Mouse (Mus musculus) CH12.LX (cell line): Measurements from ENCODE around the gene Rnd1. TPM values are rescaled to one million over a fixed set of nuclear protein-coding genes. Genes with fewer than 3 reads are reported as not detected.
A peak's percentile ranks its signal among the peaks of the same experiment; 100 is the strongest.

Experiments
- DNase-seq: peaks from one replicate; pipeline ENCODE4 v3.0.0-alpha.2; 2013; ENCODE audit errors: extremely low read depth
- H3K27ac ChIP-seq: 2 replicates; pipeline ENCODE4 v1.5.1; 2012; ENCODE audit warnings: low read depth, mild to moderate bottlenecking, control low read depth, moderate library complexity; ENCODE audit not compliant: insufficient read depth
- H3K27me3 ChIP-seq: replicated peaks from 2 replicates; pipeline ENCODE3; 2012; ENCODE audit warnings: inconsistent platforms
- H3K36me3 ChIP-seq, 2 experiments: replicated peaks in 1 of 2; 2 replicates each; pipeline versions ENCODE3 to v1.6.1; 2012; ENCODE audit warnings: inconsistent platforms in 1 of 2, low read length in 1 of 2, mild to moderate bottlenecking in 1 of 2, mixed read lengths in 1 of 2, moderate library complexity in 1 of 2; ENCODE audit not compliant: control insufficient read depth in 1 of 2, insufficient read depth in 1 of 2
- H3K4me1 ChIP-seq, 2 experiments: 2 replicates each; pipeline ENCODE4 v1.6.1; 2012; ENCODE audit warnings: inconsistent platforms in 1 of 2, moderate library complexity in 1 of 2; ENCODE audit not compliant: insufficient read depth in 2 of 2, control insufficient read depth in 1 of 2
- H3K4me2 ChIP-seq: 2 replicates; pipeline ENCODE4 v1.6.1; 2012; ENCODE audit warnings: low read depth, mild to moderate bottlenecking, control low read depth; ENCODE audit not compliant: poor library complexity, insufficient read depth, severe bottlenecking
- H3K4me3 ChIP-seq, 3 experiments: fragments of 150-350 bp in 1 of 3; sonication (generic) in 1 of 3; replicated peaks in 1 of 3; 2 replicates each; pipeline versions ENCODE3 to v1.5.1; 2011 to 2012; ENCODE audit warnings: low read depth in 2 of 3, low read length in 2 of 3, mild to moderate bottlenecking in 2 of 3, moderate library complexity in 2 of 3, control low read depth in 1 of 3, improper control_type of control experiment in 1 of 3, inconsistent platforms in 1 of 3, mixed read lengths in 1 of 3; ENCODE audit not compliant: poor library complexity in 1 of 3
- H3K79me2 ChIP-seq: replicated peaks from 2 replicates; pipeline ENCODE4 v1.6.1; 2012; ENCODE audit warnings: mild to moderate bottlenecking, moderate library complexity; ENCODE audit not compliant: control insufficient read depth, poor library complexity, insufficient read depth, severe bottlenecking; ENCODE audit errors: extremely low read depth
- H3K9ac ChIP-seq: 2 replicates; pipeline ENCODE4 v1.6.1; 2012; ENCODE audit warnings: low read depth, mild to moderate bottlenecking, control low read depth, moderate library complexity; ENCODE audit not compliant: insufficient read depth
- H3K9me3 ChIP-seq: replicated peaks from 2 replicates; pipeline ENCODE3; 2012; ENCODE audit warnings: low read length, inconsistent platforms, mixed read lengths
- BHLHE40 ChIP-seq: IDR thresholded peaks from 2 replicates; pipeline ENCODE4 v1.6.1; 2011; ENCODE audit warnings: mild to moderate bottlenecking, low read depth, low read length, improper control_type of control experiment
- CHD1 ChIP-seq: IDR thresholded peaks from 2 replicates; pipeline ENCODE4 v1.6.1; 2012; ENCODE audit warnings: low read depth, low read length, improper control_type of control experiment, inconsistent platforms
- CTCF ChIP-seq, 2 experiments: IDR thresholded peaks in 1 of 2; conservative IDR thresholded peaks in 1 of 2; 2 replicates each; pipeline ENCODE4 v1.5.1; 2011 to 2012; ENCODE audit warnings: low read depth in 2 of 2, low read length in 2 of 2, improper control_type of control experiment in 1 of 2, inconsistent platforms in 1 of 2, mild to moderate bottlenecking in 1 of 2, moderate library complexity in 1 of 2
- E2F4 ChIP-seq: IDR thresholded peaks from 2 replicates; pipeline ENCODE4 v1.6.1; 2011; ENCODE audit warnings: low read depth, low read length, improper control_type of control experiment; ENCODE audit not compliant: insufficient replicate concordance
- EP300 ChIP-seq: IDR thresholded peaks from 2 replicates; pipeline ENCODE4 v1.6.1; 2011; ENCODE audit warnings: low read length, improper control_type of control experiment
- HCFC1 ChIP-seq: IDR thresholded peaks from 2 replicates; pipeline ENCODE4 v1.6.1; 2012; ENCODE audit warnings: low read depth, mild to moderate bottlenecking, inconsistent platforms, low read length, improper control_type of control experiment
- JUN ChIP-seq: IDR thresholded peaks from 2 replicates; pipeline ENCODE4 v1.6.1; 2011; ENCODE audit warnings: low read depth, mild to moderate bottlenecking, low read length, improper control_type of control experiment, moderate library complexity; ENCODE audit not compliant: insufficient read depth
- KAT2A ChIP-seq: IDR thresholded peaks from 2 replicates; pipeline ENCODE4 v1.6.1; 2012; ENCODE audit warnings: low read length, improper control_type of control experiment, inconsistent platforms; ENCODE audit not compliant: insufficient replicate concordance
- MAX ChIP-seq: IDR thresholded peaks from 2 replicates; pipeline ENCODE4 v1.6.1; 2011; ENCODE audit warnings: low read length, improper control_type of control experiment
- MAZ ChIP-seq: IDR thresholded peaks from 2 replicates; pipeline ENCODE4 v1.6.1; 2012; ENCODE audit warnings: low read depth, mild to moderate bottlenecking, inconsistent platforms, low read length, improper control_type of control experiment, moderate library complexity
- MXI1 ChIP-seq: IDR thresholded peaks from 2 replicates; pipeline ENCODE4 v1.6.1; 2011; ENCODE audit warnings: mild to moderate bottlenecking, low read depth, low read length, improper control_type of control experiment
- PAX5 ChIP-seq: IDR thresholded peaks from 2 replicates; pipeline ENCODE4 v1.6.1; 2012; ENCODE audit warnings: low read length, inconsistent platforms, mixed read lengths
- RAD21 ChIP-seq: IDR thresholded peaks from 2 replicates; pipeline ENCODE4 v1.6.1; 2011; ENCODE audit warnings: low read depth, mild to moderate bottlenecking, low read length, improper control_type of control experiment, moderate library complexity
- SIN3A ChIP-seq: IDR thresholded peaks from 2 replicates; pipeline ENCODE4 v1.6.1; 2012; ENCODE audit warnings: low read length, improper control_type of control experiment, inconsistent platforms
- SMC3 ChIP-seq: IDR thresholded peaks from 2 replicates; pipeline ENCODE4 v1.6.1; 2011; ENCODE audit warnings: low read depth, low read length, improper control_type of control experiment
- TBP ChIP-seq: conservative IDR thresholded peaks from 2 replicates; pipeline ENCODE4 v1.6.1; 2011; ENCODE audit warnings: low read depth, low read length, improper control_type of control experiment
- TCF12 ChIP-seq: IDR thresholded peaks from 2 replicates; pipeline ENCODE4 v1.6.1; 2014; ENCODE audit warnings: low read depth, mild to moderate bottlenecking, inconsistent platforms, low read length, improper control_type of control experiment
- USF1 ChIP-seq: IDR thresholded peaks from 2 replicates; pipeline ENCODE4 v1.6.1; 2014; ENCODE audit warnings: low read depth, mild to moderate bottlenecking, inconsistent platforms, low read length, improper control_type of control experiment
- ZC3H11A ChIP-seq: IDR thresholded peaks from 2 replicates; pipeline ENCODE4 v1.6.1; 2012; ENCODE audit warnings: low read depth, mild to moderate bottlenecking, inconsistent platforms, low read length, improper control_type of control experiment
- ZMIZ1 ChIP-seq: IDR thresholded peaks from 2 replicates; pipeline ENCODE4 v1.6.1; 2012; ENCODE audit warnings: low read depth, mild to moderate bottlenecking, inconsistent platforms, low read length, improper control_type of control experiment
- dilution Hi-C: fragments of 300-500 bp; cut with MboI; formaldehyde crosslinking; loops from 2 replicates; pipeline ENCODE4 v1.14.3; 2020; ENCODE audit warnings: low sequenced_read_pairs; ENCODE audit not compliant: extremely low pct_unique_long_range_greater_than_20kb, extremely low pct_ligation_motif_present
- in situ Hi-C: fragments of 300-500 bp; cut with MboI; formaldehyde crosslinking; loops from 3 replicates; pipeline ENCODE4 v1.14.3; 2019; ENCODE audit warnings: low sequenced_read_pairs, low pct_ligation_motif_present, low pct_unique_long_range_greater_than_20kb, mixed read lengths
- polyA plus RNA-seq: library from polyadenylated mRNA; unstranded; fragments of >175 nt; gene quantifications from 2 replicates; pipeline ENCODE4 v1.2.1, GENCODE M21; 2012; ENCODE audit warnings: low read depth; ENCODE audit not compliant: insufficient read length
- total RNA-seq, 2 experiments: library from RNA; depleted of rRNA; stranded (reverse); fragments of 300-350 nt in 1 of 2; fragments of >200 nt in 1 of 2; gene quantifications; 2 replicates each; pipeline ENCODE4 v1.2.3; 2012 to 2014

Gene Rnd1
- total and polyA plus RNA-seq, 3 experiments = 6.0 to 9.4 (median 6.3) TPM

DNA sequence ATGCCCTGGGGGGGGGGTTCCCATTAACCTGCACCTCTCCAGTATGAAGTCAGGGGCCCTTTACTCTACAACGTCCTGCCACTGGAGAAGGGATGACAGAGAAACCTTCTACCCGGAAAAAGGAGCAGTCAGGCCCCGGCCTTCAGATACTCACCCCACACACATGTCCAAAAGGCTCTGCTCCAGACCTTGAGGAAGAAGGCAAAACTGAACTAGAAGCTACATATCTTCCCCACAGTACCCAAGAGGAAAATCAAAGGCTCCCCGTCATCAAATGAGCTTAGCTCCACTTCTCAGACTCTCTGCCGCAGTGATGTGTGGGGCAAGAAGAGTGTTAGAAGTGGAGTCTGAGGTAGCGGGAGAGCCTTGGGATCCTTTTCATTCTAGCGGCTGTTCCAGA, 49.5 kb upstream of the Rnd1 start:
- Histone ChIP-seq H3K9ac (peak overlapping the region; percentile 49), H3K9me3 (no peaks in the 10 kb centered on the region), H3K4me3 (peak overlapping the region; percentile 54 to 79 (median 63))

GRCm38 (mm10) chr15:98726079-98726478, 48.8 kb upstream of the Rnd1 start:
- in situ Hi-C loops (no loop called here), dilution Hi-C loops (no loop called here)
- Histone ChIP-seq H3K4me1 (peaks cover 3 to 10% of the 10 kb centered on the region in 2 experiments; a peak in 3 of 4 replicates), H3K36me3 (peaks cover 0 to 8% of the 10 kb centered on the region in 2 experiments), H3K4me3 (no peak overlapping the region), H3K4me2 (peak overlapping the region; percentile 41), H3K9ac (0 out of 2 replicates have a peak overlapping the region, but pooled peaks have one; percentile 49), H3K27me3 (no peaks in the 10 kb centered on the region), H3K9me3 (no peaks in the 10 kb centered on the region), H3K27ac (no peak overlapping the region), H3K79me2 (no peaks in the 10 kb centered on the region)
- TF ChIP-seq CTCF (conservative IDR thresholded peaks at IDR 0.05 in 1 of 2, IDR thresholded peaks at IDR 0.05 in 1 of 2; ENCODE audit: low read depth in 2 of 2, low read length in 2 of 2) = peak in 1 of 2 experiments; percentile 44; a peak in 2 of 4 replicates
- no peak for TF ChIP-seq TCF12
- no peak for DNase-seq

More for the DNA sequence above, 49.5 kb upstream of the Rnd1 start:
- no peak for DNase-seq
- in situ Hi-C loops = no loop called here
- no peak for TF ChIP-seq CTCF (conservative IDR thresholded peaks at IDR 0.05 in 1 of 2, IDR thresholded peaks at IDR 0.05 in 1 of 2; ENCODE audit: low read depth in 2 of 2, low read length in 2 of 2)
- no peak for TF ChIP-seq EP300
- TF ChIP-seq SIN3A = no peak
- TF ChIP-seq TBP = no peak
- TF ChIP-seq CHD1 = no peak
- TF ChIP-seq PAX5 = no peak
- no peak for TF ChIP-seq MAZ
- TF ChIP-seq ZC3H11A = no peak
- TF ChIP-seq SMC3 = no peak
- TF ChIP-seq RAD21 = no peak
- TF ChIP-seq JUN = no peak
- TF ChIP-seq MAX = no peak
- TF ChIP-seq KAT2A = no peak
- TF ChIP-seq HCFC1 = no peak
- no peak for TF ChIP-seq USF1
- TF ChIP-seq ZMIZ1 = no peak
- TF ChIP-seq MXI1 = no peak
- TF ChIP-seq BHLHE40 = no peak
- no peak for TF ChIP-seq E2F4
- TF ChIP-seq, all 38 proteins: peak for 0
- no peaks in the 10 kb centered on the region for H3K79me2 ChIP-seq
- dilution Hi-C loops = no loop called here
- H3K27ac ChIP-seq = no peak overlapping the region
- peaks cover 0 to 8% of the 10 kb centered on the region in 2 experiments for H3K36me3 ChIP-seq
- peak overlapping the region; percentile 41 for H3K4me2 ChIP-seq
- no peaks in the 10 kb centered on the region for H3K27me3 ChIP-seq
- H3K4me1 ChIP-seq = peaks cover 3 to 11% of the 10 kb centered on the region in 2 experiments; a peak in 3 of 4 replicates
